Mouse (Mus musculus): Measurements from ENCODE around the gene Fbxl13. TPM values are rescaled to one million over a fixed set of nuclear protein-coding genes. Genes with fewer than 3 reads are reported as not detected.
A peak's percentile ranks its signal among the peaks of the same experiment; 100 is the strongest.

Gene Fbxl13
- polyA plus RNA-seq, 1 experiment from 2014 or later = 0.15 TPM

- H3K27me3 ChIP-seq = no peaks in the 10 kb centered on the region
- TF ChIP-seq CTCF (IDR thresholded peaks at IDR 0.05) = no peak
- DNase-seq (ENCODE audit: low read depth, low spot score) = no peak
- ATAC-seq = no peak
- POLR2A ChIA-PET = interaction anchor here (0.5 kb wide), 1 partner anchor 98 kb away, joined by 3 read pairs; the partner anchor contains the start of gene Fbxl13
- CTCF ChIA-PET = no interaction called here
- in situ Hi-C loops (cut with MboI; ENCODE audit: low pct_unique_long_range_greater_than_20kb) = no loop called here
These were observed 98.4 kb downstream of the Fbxl13 start for GRCm38 (mm10) chr5:21547005-21547404.

GRCm38 (mm10) chr5:21545786-21546185 is 99.6 kb downstream of the Fbxl13 start:
- ATAC-seq (no peak), DNase-seq (ENCODE audit: low read depth, low spot score) (no peak)
- in situ Hi-C loops (cut with MboI; ENCODE audit: low pct_unique_long_range_greater_than_20kb) = no loop called here
- no peak for TF ChIP-seq CTCF (IDR thresholded peaks at IDR 0.05)
- CTCF ChIA-PET = interaction anchor here (1.2 kb wide), 1 partner anchor 58 kb away, joined by 3 read pairs; no protein-coding TSS in a partner anchor
- POLR2A ChIA-PET = interaction anchor here (0.8 kb wide), 1 partner anchor 21 kb away, joined by 3 read pairs; no protein-coding TSS in a partner anchor
- H3K27me3 ChIP-seq = no peaks in the 10 kb centered on the region

- POLR2A ChIA-PET = interaction anchor here (0.7 to 1.3 kb wide), 2 partner anchors 8 to 294 kb away, joined by 3 to 4 read pairs; no protein-coding TSS in a partner anchor
- in situ Hi-C loops (cut with MboI; ENCODE audit: low pct_unique_long_range_greater_than_20kb) = no loop called here
- ATAC-seq (no peak), DNase-seq (ENCODE audit: low read depth, low spot score) (no peak)
- CTCF ChIA-PET = interaction anchor here (1.2 kb wide), 1 partner anchor 58 kb away, joined by 3 read pairs; no protein-coding TSS in a partner anchor
- no peak for TF ChIP-seq CTCF (IDR thresholded peaks at IDR 0.05)
- no peaks in the 10 kb centered on the region for H3K27me3 ChIP-seq
These were observed 100.2 kb downstream of the Fbxl13 start for GRCm38 (mm10) chr5:21545227-21545626.

- TF ChIP-seq CTCF (IDR thresholded peaks at IDR 0.05) = no peak
- in situ Hi-C loops (cut with MboI; ENCODE audit: low pct_unique_long_range_greater_than_20kb) = no loop called here
- DNase-seq (ENCODE audit: low read depth, low spot score) = no peak
- no peak for ATAC-seq
- ChIA-PET POLR2A (interaction anchor here (0.7 to 1.3 kb wide), 2 partner anchors 9 to 294 kb away, joined by 3 to 4 read pairs; no protein-coding TSS in a partner anchor), CTCF (interaction anchor here (0.6 kb wide), 1 partner anchor 117 kb away, joined by 3 read pairs; no protein-coding TSS in a partner anchor)
- H3K27me3 ChIP-seq = no peaks in the 10 kb centered on the region
These were observed 100.6 kb downstream of the Fbxl13 start for GRCm38 (mm10) chr5:21544821-21545220.

- ATAC-seq (no peak), DNase-seq (ENCODE audit: low read depth, low spot score) (no peak)
- ChIA-PET POLR2A (interaction anchor here (1.3 kb wide), 1 partner anchor 10 kb away, joined by 3 read pairs; no protein-coding TSS in a partner anchor), CTCF (interaction anchor here (0.7 to 1.1 kb wide), 2 partner anchors 9 to 201 kb away, joined by 3 read pairs; no protein-coding TSS in a partner anchor)
- H3K27me3 ChIP-seq = no peaks in the 10 kb centered on the region
- TF ChIP-seq CTCF (IDR thresholded peaks at IDR 0.05) = no peak
- in situ Hi-C loops (cut with MboI; ENCODE audit: low pct_unique_long_range_greater_than_20kb) = no loop called here
These were observed 101.8 kb downstream of the Fbxl13 start, which contains the start of gene Lrrc17 for GRCm38 (mm10) chr5:21543409-21544201. Lrrc17 (plus strand) TSS chr5:21543559.

GRCm38 (mm10) chr5:21542226-21542625 is 103.2 kb downstream of the Fbxl13 start:
- ChIA-PET CTCF (no interaction called here), POLR2A (no interaction called here)
- DNase-seq (ENCODE audit: low read depth, low spot score) (no peak), ATAC-seq (no peak)
- no peaks in the 10 kb centered on the region for H3K27me3 ChIP-seq
- in situ Hi-C loops (cut with MboI; ENCODE audit: low pct_unique_long_range_greater_than_20kb) = no loop called here
- no peak for TF ChIP-seq CTCF (IDR thresholded peaks at IDR 0.05)

GRCm38 (mm10) chr5:21532921-21533320 is 112.5 kb downstream of the Fbxl13 start:
- no peak for TF ChIP-seq CTCF (IDR thresholded peaks at IDR 0.05)
- ChIA-PET CTCF (no interaction called here), POLR2A (no interaction called here)
- in situ Hi-C loops (cut with MboI; ENCODE audit: low pct_unique_long_range_greater_than_20kb) = no loop called here
- DNase-seq (ENCODE audit: low read depth, low spot score) = no peak
- no peaks in the 10 kb centered on the region for H3K27me3 ChIP-seq
- no peak for ATAC-seq

GRCm38 (mm10) chr5:21532126-21532525 is 113.3 kb downstream of the Fbxl13 start:
- no peak for ATAC-seq
- no peaks in the 10 kb centered on the region for H3K27me3 ChIP-seq
- CTCF ChIA-PET = no interaction called here
- no peak for DNase-seq (ENCODE audit: low read depth, low spot score)
- no peak for TF ChIP-seq CTCF (IDR thresholded peaks at IDR 0.05)
- POLR2A ChIA-PET = no interaction called here
- in situ Hi-C loops (cut with MboI; ENCODE audit: low pct_unique_long_range_greater_than_20kb) = no loop called here

GRCm38 (mm10) chr5:21529110-21529720 is 116.2 kb downstream of the Fbxl13 start:
- DNase-seq (ENCODE audit: low read depth, low spot score) (no peak), ATAC-seq (no peak)
- H3K27me3 ChIP-seq = no peaks in the 10 kb centered on the region
- in situ Hi-C loops (cut with MboI; ENCODE audit: low pct_unique_long_range_greater_than_20kb) = no loop called here
- TF ChIP-seq CTCF (IDR thresholded peaks at IDR 0.05) = no peak
- ChIA-PET POLR2A (no interaction called here), CTCF (interaction anchor here (1.0 to 1.2 kb wide), 3 partner anchors 19 to 112 kb away, joined by 3 read pairs; no protein-coding TSS in a partner anchor)

GRCm38 (mm10) chr5:21528068-21528842 is 117.2 kb downstream of the Fbxl13 start:
- POLR2A ChIA-PET = no interaction called here
- TF ChIP-seq CTCF (IDR thresholded peaks at IDR 0.05) = no peak
- DNase-seq (ENCODE audit: low read depth, low spot score) = peak; percentile 39
- H3K27me3 ChIP-seq = no peaks in the 10 kb centered on the region
- in situ Hi-C loops (cut with MboI; ENCODE audit: low pct_unique_long_range_greater_than_20kb) = no loop called here
- ATAC-seq = no peak
- CTCF ChIA-PET = interaction anchor here (1.0 to 1.2 kb wide), 3 partner anchors 18 to 113 kb away, joined by 3 read pairs; no protein-coding TSS in a partner anchor
